Mouse (Mus musculus) C2C12 (cell line): Measurements from ENCODE around the gene Ubxn11. TPM values are rescaled to one million over a fixed set of nuclear protein-coding genes. Genes with fewer than 3 reads are reported as not detected.
"Not testable (repeated sequence)": the region's sequence is repeated elsewhere in the genome, so short reads cannot be mapped to it uniquely, and the experiment has no call there.

ENCODE experiments used
- H3K27me3 ChIP-seq: one replicate; pipeline ENCODE4 v1.6.1; 2011; ENCODE audit not compliant: control insufficient read depth, insufficient read depth, insufficient read length
- H3K36me3 ChIP-seq: one replicate; pipeline ENCODE4 v1.6.1; 2011; ENCODE audit not compliant: control insufficient read depth, insufficient read depth
- H3K4me3 ChIP-seq: one replicate; pipeline ENCODE4 v1.5.1; 2011; ENCODE audit warnings: mild to moderate bottlenecking, control low read depth; ENCODE audit not compliant: poor library complexity, insufficient read depth, severe bottlenecking
- H3K79me2 ChIP-seq: one replicate; pipeline ENCODE4 v1.6.1; 2011; ENCODE audit not compliant: control insufficient read depth, insufficient read depth
- H3K79me3 ChIP-seq: one replicate; pipeline ENCODE4 v1.6.1; 2011; ENCODE audit warnings: low read depth, control low read depth
- H3ac ChIP-seq: one replicate; pipeline ENCODE3; 2011; ENCODE audit warnings: low read depth; ENCODE audit not compliant: control insufficient read depth, insufficient read length
- CEBPB ChIP-seq: IDR thresholded peaks from one replicate; pipeline ENCODE4 v1.6.1; 2011; ENCODE audit warnings: low read depth, mild to moderate bottlenecking, control low read depth, moderate library complexity
- CTCF ChIP-seq: IDR thresholded peaks from one replicate; pipeline ENCODE4 v1.5.1; 2011; ENCODE audit not compliant: control insufficient read depth, insufficient read depth, insufficient read length
- FOSL1 ChIP-seq: IDR thresholded peaks from one replicate; pipeline ENCODE4 v1.8.0; 2011; ENCODE audit warnings: mild to moderate bottlenecking, low read length; ENCODE audit not compliant: poor library complexity, insufficient read depth, severe bottlenecking
- MAX ChIP-seq: IDR thresholded peaks from one replicate; pipeline ENCODE4 v1.6.1; 2011; ENCODE audit warnings: mild to moderate bottlenecking, control low read depth
- MYOD1 ChIP-seq: IDR thresholded peaks from one replicate; pipeline ENCODE4 v1.6.1; 2011; ENCODE audit warnings: low read depth; ENCODE audit not compliant: control insufficient read depth, insufficient read length
- MYOG ChIP-seq: IDR thresholded peaks from one replicate; pipeline ENCODE4 v1.6.1; 2011; ENCODE audit not compliant: control insufficient read depth, insufficient read length; ENCODE audit errors: extremely low read depth
- USF1 ChIP-seq: IDR thresholded peaks from one replicate; pipeline ENCODE4 v1.6.1; 2011; ENCODE audit warnings: low read depth, mild to moderate bottlenecking, control low read depth, moderate library complexity
- polyA plus RNA-seq: library from polyadenylated mRNA; unstranded; fragments of >200 nt; fragmentation: generic; extraction: Trizol; gene quantifications from one replicate; pipeline ENCODE4 v1.2.1, GENCODE M21; 2012; ENCODE audit warnings: missing spikeins

Ubxn11 gene
- polyA plus RNA-seq, 1 experiment: 0.80 TPM

GRCm38 (mm10) chr4:134154354-134154753, 52.0 kb downstream of the Ubxn11 start:
- Histone ChIP-seq H3K36me3 (peaks cover 21% of the 10 kb centered on the region), H3ac (no peak overlapping the region), H3K79me3 (no peaks in the 10 kb centered on the region), H3K27me3 (no peaks in the 10 kb centered on the region), H3K4me3 (no peak overlapping the region), H3K79me2 (no peaks in the 10 kb centered on the region)
- TF ChIP-seq FOSL1 (no peak), CTCF (no peak), MAX (no peak), USF1 (no peak), CEBPB (no peak), MYOG (no peak), MYOD1 (no peak)

- Histone ChIP-seq H3K27me3 (no peaks in the 10 kb centered on the region), H3K79me2 (no peaks in the 10 kb centered on the region), H3ac (no peak overlapping the region), H3K36me3 (peaks cover 21% of the 10 kb centered on the region), H3K79me3 (no peaks in the 10 kb centered on the region), H3K4me3 (no peak overlapping the region)
- TF ChIP-seq MAX (no peak), FOSL1 (no peak), CTCF (no peak), CEBPB (no peak), MYOD1 (no peak), MYOG (no peak), USF1 (no peak)
These were observed 53.2 kb downstream of the Ubxn11 start for GRCm38 (mm10) chr4:134155531-134155930.

GRCm38 (mm10) chr4:134155961-134156465, 53.6 kb downstream of the Ubxn11 start:
- H3ac ChIP-seq: no peak overlapping the region
- H3K79me2 ChIP-seq: no peaks in the 10 kb centered on the region
- H3K27me3 ChIP-seq: no peaks in the 10 kb centered on the region
- peaks cover 17% of the 10 kb centered on the region for H3K36me3 ChIP-seq
- TF ChIP-seq CEBPB (no peak), MYOD1 (no peak)
- no peaks in the 10 kb centered on the region for H3K79me3 ChIP-seq
- no peak overlapping the region for H3K4me3 ChIP-seq

- TF ChIP-seq MYOG (no peak), MYOD1 (no peak), MAX (no peak), CEBPB (no peak), USF1 (no peak), CTCF (no peak), FOSL1 (no peak)
- Histone ChIP-seq H3K4me3 (no peak overlapping the region), H3K79me2 (no peaks in the 10 kb centered on the region)
These were observed 54.4 kb downstream of the Ubxn11 start for GRCm38 (mm10) chr4:134156744-134157143.

GRCm38 (mm10) chr4:134157558-134157957, 55.2 kb downstream of the Ubxn11 start:
- Histone ChIP-seq H3K27me3 (no peaks in the 10 kb centered on the region), H3K79me3 (no peaks in the 10 kb centered on the region)
- no peak for TF ChIP-seq USF1

More at GRCm38 (mm10) chr4:134156744-134157143, 54.4 kb downstream of the Ubxn11 start:
- Histone ChIP-seq H3K36me3 (peaks cover 14% of the 10 kb centered on the region), H3ac (no peak overlapping the region), H3K27me3 (no peaks in the 10 kb centered on the region), H3K79me3 (no peaks in the 10 kb centered on the region)

GRCm38 (mm10) chr4:134158774-134159173, 56.4 kb downstream of the Ubxn11 start:
- no peak for TF ChIP-seq CEBPB
- no peak for TF ChIP-seq USF1
- no peak for TF ChIP-seq MYOG
- TF ChIP-seq MAX: no peak
- no peak for TF ChIP-seq MYOD1
- TF ChIP-seq CTCF: no peak
- TF ChIP-seq FOSL1: no peak
- H3K36me3 ChIP-seq: peaks cover 14% of the 10 kb centered on the region
- no peaks in the 10 kb centered on the region for H3K27me3 ChIP-seq
- H3K79me3 ChIP-seq: no peaks in the 10 kb centered on the region
- no peaks in the 10 kb centered on the region for H3K79me2 ChIP-seq
- no peak overlapping the region for H3K4me3 ChIP-seq
- H3ac ChIP-seq: no peak overlapping the region

More at GRCm38 (mm10) chr4:134157558-134157957, 55.2 kb downstream of the Ubxn11 start:
- peaks cover 14% of the 10 kb centered on the region for H3K36me3 ChIP-seq
- H3K79me2 ChIP-seq: no peaks in the 10 kb centered on the region
- H3K4me3 ChIP-seq: no peak overlapping the region
- no peak overlapping the region for H3ac ChIP-seq

GRCm38 (mm10) chr4:134160071-134160470, 57.7 kb downstream of the Ubxn11 start:
- not testable (repeated sequence) for H3K4me3 ChIP-seq

More at GRCm38 (mm10) chr4:134160071-134160470, 57.7 kb downstream of the Ubxn11 start:
- H3ac ChIP-seq, H3K27me3 ChIP-seq, H3K79me2 ChIP-seq, H3K79me3 ChIP-seq: not testable (repeated sequence)
- peaks cover 15% of the 10 kb centered on the region for H3K36me3 ChIP-seq
